Mouse (Mus musculus): Measurements from ENCODE around the gene Usp50.
A peak's percentile ranks its signal among the peaks of the same experiment; 100 is the strongest.

Gene Usp50

GRCm38 (mm10) chr2:126783370-126783769 lies at the start of gene Usp50:
TSS of gene Usp50 (minus strand) at chr2:126783470.
- DNase-seq (ENCODE audit: low read depth, low spot score): no peak

DNA sequence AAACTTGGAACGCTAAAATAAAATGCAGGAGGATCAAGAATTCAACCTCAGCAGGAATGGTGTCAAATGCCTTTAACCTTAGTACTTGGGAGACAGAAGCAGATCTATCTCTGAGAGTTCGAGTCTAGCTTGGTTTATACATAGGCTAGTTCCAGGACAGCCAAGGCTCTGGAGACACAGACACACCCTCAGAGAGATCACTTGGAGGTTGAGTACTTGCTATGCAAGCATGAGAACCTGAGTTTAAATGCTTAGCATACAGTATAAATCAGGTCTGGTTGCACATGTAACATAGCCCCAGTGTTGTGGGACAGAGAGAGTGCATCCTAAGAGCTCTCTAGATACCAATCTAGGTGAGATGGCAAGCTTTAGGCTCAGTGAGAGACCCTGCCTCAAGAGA lies 34.1 kb upstream of the Usp50 start:
- DNase-seq (ENCODE audit: low read depth, low spot score): no peak

- DNase-seq (ENCODE audit: low read depth, low spot score): no peak
Measured at GRCm38 (mm10) chr2:126816644-126817347, 33.5 kb upstream of the Usp50 start.

DNA sequence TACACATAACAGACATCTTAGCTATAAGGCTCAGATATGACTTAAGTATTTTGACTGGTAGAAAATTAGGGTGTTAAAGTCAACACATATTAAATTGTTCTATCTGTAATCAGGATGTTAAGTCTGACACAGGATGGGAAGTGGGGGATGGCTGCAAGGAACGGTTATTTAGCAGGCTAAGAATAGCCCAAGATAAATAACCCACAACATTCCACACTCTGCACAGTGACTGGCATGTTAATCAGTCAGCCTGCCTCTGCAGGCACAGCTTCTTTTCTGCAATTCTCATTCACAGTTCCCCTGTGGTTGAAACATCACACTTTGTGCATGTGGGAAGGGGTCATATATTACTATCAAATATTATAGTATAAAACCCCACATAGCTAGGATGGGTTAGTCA lies 32.6 kb upstream of the Usp50 start:
- no peak for DNase-seq (ENCODE audit: low read depth, low spot score)

DNA sequence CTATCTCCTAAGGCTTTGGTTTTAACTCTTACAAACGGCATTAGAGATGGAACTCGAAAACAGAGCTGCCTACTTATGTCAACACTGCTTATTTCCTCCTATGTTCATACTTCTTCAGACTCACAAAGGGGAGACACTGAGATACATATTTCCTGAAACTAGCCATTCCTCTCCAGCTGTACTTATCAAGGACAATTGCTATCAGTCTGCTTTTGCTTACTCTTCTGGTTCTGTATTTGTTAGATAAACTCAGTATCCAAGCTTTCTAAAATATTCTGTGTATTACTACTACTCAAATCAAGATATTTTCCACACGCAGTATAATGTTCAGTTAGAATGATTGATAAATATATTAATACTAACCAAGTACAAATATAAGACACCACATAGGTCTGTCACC lies 18.7 kb upstream of the Usp50 start:
- no peak for DNase-seq (ENCODE audit: low read depth, low spot score)

GRCm38 (mm10) chr2:126798455-126798854 lies 15.2 kb upstream of the Usp50 start:
- no peak for DNase-seq (ENCODE audit: low read depth, low spot score)

DNA sequence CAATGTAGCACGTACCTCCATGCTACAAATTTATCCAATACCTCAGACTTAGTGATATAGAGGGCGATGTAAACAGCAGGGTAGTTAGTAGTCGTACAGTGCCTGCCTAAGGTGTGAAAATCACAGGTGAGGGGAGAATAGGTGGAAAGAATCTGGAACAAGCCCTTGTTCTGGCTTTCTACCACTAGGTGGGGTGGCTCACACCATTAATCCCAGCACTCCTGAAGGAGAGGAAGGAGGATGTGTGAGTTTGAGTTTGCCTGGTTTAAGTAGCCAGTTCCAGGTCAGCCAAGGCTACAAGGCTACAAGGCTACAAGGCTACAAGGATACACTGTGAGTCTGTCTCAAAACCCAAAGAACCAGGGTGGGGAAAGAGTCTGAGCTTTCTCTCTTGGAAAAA lies 12.4 kb upstream of the Usp50 start:
- peak; percentile 8 for DNase-seq (ENCODE audit: low read depth, low spot score)

DNA sequence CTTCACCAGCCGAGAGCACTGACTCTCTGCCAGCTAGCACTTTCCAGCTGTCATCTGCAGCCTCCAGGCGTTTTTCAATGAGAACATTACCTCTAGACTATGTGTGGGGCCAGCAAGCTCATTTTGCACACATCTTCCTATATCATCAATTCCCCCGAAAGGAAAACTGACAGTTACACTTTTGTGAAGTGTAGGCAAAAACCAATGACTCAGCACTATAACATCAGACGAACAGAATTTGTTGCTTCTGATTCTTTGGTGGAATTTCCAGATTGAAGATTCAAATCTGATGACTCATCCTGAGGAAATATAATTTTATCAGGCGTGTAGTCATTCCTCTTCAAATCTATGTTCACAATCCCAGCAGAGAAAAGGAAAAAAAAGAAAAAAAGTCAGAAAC lies 9.3 kb upstream of the Usp50 start:
- no peak for DNase-seq (ENCODE audit: low read depth, low spot score)

DNA sequence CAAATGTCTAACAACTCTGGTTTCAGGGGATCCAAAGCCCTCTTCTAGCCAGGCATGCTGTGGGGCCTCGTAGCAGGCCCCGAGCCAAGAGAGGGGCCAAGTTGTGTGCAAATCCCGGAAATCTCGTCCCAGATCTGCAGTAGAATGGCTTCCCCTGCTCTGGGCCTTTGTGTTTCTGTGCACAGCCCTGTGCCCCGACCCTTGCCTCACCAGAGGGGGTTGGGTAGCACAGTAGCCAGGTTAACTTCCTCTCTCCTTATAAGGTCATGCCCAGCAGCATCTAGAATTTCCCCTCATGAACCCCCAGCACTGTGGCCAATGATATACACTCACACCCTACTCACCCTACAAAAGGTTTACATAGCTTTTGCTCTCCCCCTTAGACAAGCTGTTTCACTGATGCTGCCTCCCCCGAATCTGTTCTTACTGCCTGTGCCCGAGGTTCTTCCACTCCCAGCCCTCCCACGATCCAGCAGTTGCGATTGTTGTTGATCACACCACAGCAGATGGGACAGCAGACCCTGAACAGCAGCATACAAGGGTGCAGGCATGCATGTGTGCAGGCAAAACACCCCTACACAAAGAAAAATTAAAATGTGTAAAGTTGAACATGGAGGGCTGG lies 4.6 kb upstream of the Usp50 start:
- no peak for DNase-seq (ENCODE audit: low read depth, low spot score)

DNA sequence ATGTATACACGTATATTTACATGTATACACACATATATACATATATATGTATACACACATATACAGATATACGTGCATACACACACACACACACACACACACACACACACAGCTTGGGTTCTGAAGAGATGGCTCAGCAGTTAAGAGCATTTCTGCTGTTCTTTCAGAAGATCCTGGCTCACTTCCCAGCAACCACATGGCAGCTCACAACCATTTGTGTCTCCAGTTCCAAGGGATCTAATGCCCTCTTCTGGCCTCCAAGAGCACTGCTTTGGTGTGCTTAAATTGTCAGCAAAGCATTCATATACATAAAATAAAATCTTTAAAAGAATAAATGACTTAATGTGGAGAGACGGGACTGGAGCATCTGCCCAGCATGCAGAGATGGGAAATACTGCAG lies 837 bp downstream of the Usp50 start:
- DNase-seq (ENCODE audit: low read depth, low spot score): peak; percentile 9

GRCm38 (mm10) chr2:126781478-126781877 lies 1.8 kb downstream of the Usp50 start:
- DNase-seq (ENCODE audit: low read depth, low spot score): no peak

DNA sequence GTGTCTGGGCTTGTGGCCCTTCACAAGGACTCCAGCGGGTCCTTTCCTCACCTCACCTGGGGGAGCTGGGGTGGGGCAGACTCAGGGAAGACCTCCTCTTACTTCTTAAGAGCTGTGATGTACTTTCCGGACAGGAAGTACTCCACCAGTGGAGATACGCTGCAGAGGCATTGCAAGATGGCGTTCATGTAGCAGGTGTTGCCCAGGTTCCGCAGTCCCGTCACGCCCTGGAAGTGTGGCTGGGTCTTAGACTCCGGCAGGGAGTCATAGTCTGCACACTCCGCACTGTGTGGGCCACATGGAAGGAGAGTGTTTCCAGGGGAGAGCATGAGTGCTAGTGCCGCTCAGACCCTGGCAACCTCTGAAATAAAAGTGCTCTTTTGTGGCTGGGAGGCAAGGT lies 3.0 kb downstream of the Usp50 start:
- no peak for DNase-seq (ENCODE audit: low read depth, low spot score)

DNA sequence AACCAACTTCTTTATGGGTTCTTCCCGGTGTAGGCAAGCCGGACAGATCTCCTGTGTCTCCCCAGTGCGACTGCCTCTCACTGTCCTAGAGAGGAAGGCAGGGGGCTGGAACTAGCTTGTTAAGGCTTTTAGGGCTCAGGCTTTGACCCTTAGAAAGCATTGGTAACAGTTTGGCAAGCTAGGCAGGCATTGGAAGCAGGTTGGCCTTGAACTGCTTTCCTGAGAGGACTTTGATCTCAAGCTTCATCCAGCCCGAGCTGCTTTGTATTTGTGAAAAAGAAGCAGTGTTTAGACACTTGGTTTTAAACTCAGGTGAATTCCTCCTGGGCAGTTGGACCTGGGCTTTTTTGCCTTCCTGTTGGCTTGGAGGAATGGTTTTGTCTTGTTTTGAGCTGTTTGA lies 4.5 kb downstream of the Usp50 start:
- no peak for DNase-seq (ENCODE audit: low read depth, low spot score)

DNA sequence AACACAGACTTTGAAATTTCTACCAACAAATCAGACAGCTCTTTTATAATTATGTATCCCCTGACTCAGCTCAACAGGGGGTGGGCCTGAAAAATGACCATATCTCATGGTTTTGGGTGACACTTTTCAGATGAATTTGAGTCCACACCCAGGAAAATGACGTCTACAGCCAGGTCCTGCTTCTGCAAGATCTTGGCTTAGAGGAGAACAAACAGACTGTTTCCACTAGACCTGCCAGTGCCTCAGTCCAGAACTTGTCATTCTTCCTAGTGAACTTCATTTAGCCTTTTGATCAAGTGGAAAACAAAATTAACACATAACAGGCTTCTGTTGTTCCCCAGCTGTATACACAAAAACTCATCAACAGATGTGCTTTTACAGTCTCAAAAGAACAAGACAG lies 6.9 kb downstream of the Usp50 start:
- no peak for DNase-seq (ENCODE audit: low read depth, low spot score)

DNA sequence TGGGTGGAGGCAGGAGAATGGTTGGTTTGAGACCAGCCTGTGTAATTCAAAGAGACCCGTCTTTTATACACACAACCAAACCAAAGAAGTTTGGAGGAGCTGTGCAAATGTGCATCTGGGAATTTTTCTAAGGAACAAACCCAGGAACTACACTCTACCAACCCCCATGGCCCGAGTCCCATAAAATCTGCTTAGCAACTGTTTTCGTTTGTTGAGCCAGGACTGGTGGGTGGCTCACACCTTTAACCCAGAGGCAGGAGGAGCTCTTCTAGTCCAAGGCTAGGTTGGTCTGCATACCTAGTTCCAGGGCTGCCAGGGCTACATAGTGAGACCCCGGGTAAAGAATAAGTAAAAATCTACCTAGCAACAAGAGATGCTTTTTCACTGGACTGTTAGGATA lies 7.3 kb downstream of the Usp50 start:
- no peak for DNase-seq (ENCODE audit: low read depth, low spot score)

GRCm38 (mm10) chr2:126772217-126772616 lies 11.1 kb downstream of the Usp50 start:
- DNase-seq (ENCODE audit: low read depth, low spot score): no peak

- no peak for DNase-seq (ENCODE audit: low read depth, low spot score)
Measured at GRCm38 (mm10) chr2:126769431-126770181, 13.7 kb downstream of the Usp50 start.

DNA sequence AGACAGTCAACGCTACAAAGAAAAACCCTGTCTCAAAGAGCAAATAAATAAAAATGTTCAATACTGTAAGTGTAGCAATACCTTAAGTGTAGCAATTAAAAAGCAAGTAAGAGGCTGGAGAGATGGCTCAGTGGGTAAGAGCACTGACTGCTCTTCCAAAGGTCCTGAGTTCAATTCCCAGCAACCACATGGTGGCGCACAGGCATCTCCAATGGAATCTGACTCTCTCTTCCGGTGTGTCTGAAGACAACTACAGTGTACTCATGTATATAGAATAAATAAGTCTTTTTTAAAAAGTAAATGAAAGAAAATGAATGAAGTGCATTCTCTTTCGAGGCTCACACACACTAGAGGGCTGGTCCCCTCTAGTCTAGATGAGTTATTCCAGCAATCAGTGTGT lies 15.1 kb downstream of the Usp50 start:
- DNase-seq (ENCODE audit: low read depth, low spot score): no peak

DNA sequence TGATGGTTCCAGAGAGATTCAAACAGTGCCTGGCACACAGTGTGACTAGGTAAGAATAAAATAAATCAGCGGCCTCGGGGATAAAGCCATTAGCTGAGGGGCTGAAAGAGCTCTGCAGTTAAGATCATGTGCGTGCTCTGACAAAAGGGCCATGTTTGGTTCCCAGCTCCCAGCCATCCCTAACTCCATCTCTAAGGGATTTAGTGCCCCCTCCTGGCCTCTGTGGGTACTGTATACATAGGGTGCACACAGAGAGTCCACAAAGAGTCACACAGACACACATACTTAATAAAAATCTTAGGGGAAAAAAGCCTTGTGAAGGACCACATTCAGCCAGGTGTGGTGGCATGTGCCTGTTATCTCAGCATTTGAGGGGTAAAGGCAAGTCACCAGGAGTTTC lies 15.7 kb downstream of the Usp50 start:
- peak; percentile 13 for DNase-seq (ENCODE audit: low read depth, low spot score)

GRCm38 (mm10) chr2:126765867-126766582 lies 17.2 kb downstream of the Usp50 start:
- no peak for DNase-seq (ENCODE audit: low read depth, low spot score)

DNA sequence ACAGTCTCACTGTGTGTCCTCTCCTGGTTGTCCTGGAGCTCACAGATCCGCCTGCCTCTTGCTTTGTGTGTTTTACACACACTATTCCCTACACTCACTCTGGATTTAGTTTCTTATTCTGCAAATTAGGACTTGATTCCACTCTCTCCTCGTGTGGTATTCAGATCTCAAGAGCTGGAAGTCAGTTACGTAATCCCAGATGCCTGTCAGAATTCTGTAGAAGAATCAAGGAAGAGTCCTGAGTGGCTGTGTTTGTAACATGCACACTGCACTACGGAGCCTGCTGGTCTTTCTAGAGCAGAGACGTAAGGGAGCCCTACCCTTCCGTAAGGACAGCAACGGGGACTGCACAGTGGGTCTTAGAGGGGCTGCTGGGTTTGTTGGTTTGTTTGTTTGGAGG lies 23.9 kb downstream of the Usp50 start:
- DNase-seq (ENCODE audit: low read depth, low spot score): no peak

GRCm38 (mm10) chr2:126755664-126756063 lies 27.6 kb downstream of the Usp50 start:
- no peak for DNase-seq (ENCODE audit: low read depth, low spot score)
